Mouse (Mus musculus) thymus, adult 2 months (tissue): ENCODE results near the gene Flot2. TPM values are rescaled to one million over a fixed set of nuclear protein-coding genes. Genes with fewer than 3 reads are reported as not detected.

ENCODE experiments used
- DNase-seq: peaks from one replicate; pipeline ENCODE4 v3.0.0; 2021
- H3K27ac ChIP-seq: fragments of 200-500 bp; 2 replicates; pipeline ENCODE4 v1.5.1; 2012; ENCODE audit warnings: low read length, control low read depth; ENCODE audit not compliant: control insufficient read depth, insufficient read depth
- H3K27me3 ChIP-seq: fragments of 200-500 bp; 2 replicates; pipeline ENCODE4 v1.6.1; 2012; ENCODE audit warnings: mild to moderate bottlenecking, low read length, moderate library complexity, mixed read lengths; ENCODE audit not compliant: control insufficient read depth, insufficient read depth
- H3K36me3 ChIP-seq: fragments of 200-500 bp; 2 replicates; pipeline ENCODE4 v1.6.1; 2012; ENCODE audit warnings: mild to moderate bottlenecking, low read length, moderate library complexity; ENCODE audit not compliant: control insufficient read depth, insufficient read depth
- H3K4me1 ChIP-seq: fragments of 200-500 bp; replicated peaks from 2 replicates; pipeline ENCODE4 v1.6.1; 2012; ENCODE audit warnings: low read length; ENCODE audit not compliant: control insufficient read depth, insufficient read depth
- H3K4me3 ChIP-seq: fragments of 200-500 bp; 2 replicates; pipeline ENCODE4 v1.5.1; 2012; ENCODE audit warnings: mild to moderate bottlenecking, low read length, control low read depth, moderate library complexity; ENCODE audit not compliant: control insufficient read depth, insufficient read depth
- CTCF ChIP-seq: fragments of 200-500 bp; IDR thresholded peaks from 2 replicates; pipeline ENCODE4 v1.5.1; 2012; ENCODE audit warnings: mild to moderate bottlenecking, control low read depth, low read length, moderate library complexity, borderline replicate concordance; ENCODE audit not compliant: control insufficient read depth, poor library complexity, insufficient read depth; ENCODE audit errors: extremely low read depth
- POLR2A ChIP-seq: fragments of 200-500 bp; IDR thresholded peaks from 2 replicates; pipeline ENCODE4 v1.6.1; 2012; ENCODE audit warnings: mild to moderate bottlenecking, low read length, control low read depth, moderate library complexity; ENCODE audit not compliant: control insufficient read depth, poor library complexity, insufficient read depth; ENCODE audit errors: extremely low read depth
- WGBS: fragments of 180-500 bp; shearing (Covaris S2); methylation state at CpG from one replicate; pipeline ENCODE4 v1.1.7; 2018; 5-methylcytosine and 5-hydroxymethylcytosine counted together
- polyA plus RNA-seq: library from polyadenylated mRNA; depleted of rRNA; stranded (reverse); fragments of >200 nt; gene quantifications from 2 replicates; pipeline ENCODE4 v1.2.3, GENCODE M21; 2012

Flot2 gene
- polyA plus RNA-seq, 1 experiment, result 136 TPM

DNA sequence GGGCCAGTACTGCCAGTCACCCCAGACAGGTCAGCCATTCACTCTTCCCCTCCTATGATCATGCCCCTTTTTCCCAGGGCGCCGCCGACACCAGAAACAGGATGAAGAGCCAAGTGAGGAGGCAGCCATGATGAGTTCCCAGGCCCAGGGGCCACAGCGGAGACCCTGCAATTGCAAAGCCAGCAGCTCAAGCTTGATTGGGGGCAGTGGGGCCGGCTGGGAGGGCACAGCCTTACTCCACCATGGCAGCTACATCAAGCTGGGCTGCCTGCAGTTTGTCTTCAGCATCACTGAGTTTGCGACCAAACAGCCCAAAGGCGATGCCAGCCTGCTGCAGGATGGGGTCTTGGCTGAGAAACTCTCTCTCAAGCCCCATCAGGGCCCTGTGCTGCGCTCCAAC is 8.5 kb upstream of the Flot2 start:
- H3K36me3 ChIP-seq, result peaks cover 30% of the 10 kb centered on the region
- no peak for TF ChIP-seq POLR2A
- TF ChIP-seq CTCF, result no peak
- no peak for DNase-seq
- H3K4me1 ChIP-seq, result peaks cover 10% of the 10 kb centered on the region
- no peak overlapping the region for H3K4me3 ChIP-seq
- H3K27me3 ChIP-seq, result no peaks in the 10 kb centered on the region
- no peak overlapping the region for H3K27ac ChIP-seq
- WGBS, result 96% methylated on average over 8 of the region's 8 CpGs

DNA sequence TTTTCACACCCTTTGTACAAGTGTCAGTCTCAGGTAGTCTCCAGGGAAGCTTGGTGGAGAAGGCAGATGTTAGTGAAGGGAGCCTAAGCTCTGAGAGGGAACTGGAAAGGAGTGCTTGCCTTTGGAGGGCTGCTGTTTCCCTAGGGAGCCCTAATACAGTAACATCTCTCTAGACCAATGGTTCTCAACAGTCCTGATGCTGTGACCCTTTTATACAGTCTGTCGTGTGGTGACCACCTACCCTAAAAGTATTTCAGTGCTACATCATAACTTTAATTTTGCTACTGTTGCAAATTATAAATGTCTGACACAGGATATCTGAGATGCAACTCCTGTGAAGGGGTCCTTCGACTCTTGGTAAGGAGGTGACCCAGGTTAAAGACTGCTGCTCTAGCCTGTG is 7.1 kb upstream of the Flot2 start:
- Histone ChIP-seq H3K36me3 (peaks cover 16% of the 10 kb centered on the region), H3K4me3 (no peak overlapping the region), H3K27ac (no peak overlapping the region), H3K27me3 (no peaks in the 10 kb centered on the region), H3K4me1 (peaks cover 12% of the 10 kb centered on the region)
- TF ChIP-seq CTCF, result no peak
- no peak for TF ChIP-seq POLR2A
- no peak for DNase-seq
- WGBS, result 87% methylated on average over 2 of the region's 2 CpGs

DNA sequence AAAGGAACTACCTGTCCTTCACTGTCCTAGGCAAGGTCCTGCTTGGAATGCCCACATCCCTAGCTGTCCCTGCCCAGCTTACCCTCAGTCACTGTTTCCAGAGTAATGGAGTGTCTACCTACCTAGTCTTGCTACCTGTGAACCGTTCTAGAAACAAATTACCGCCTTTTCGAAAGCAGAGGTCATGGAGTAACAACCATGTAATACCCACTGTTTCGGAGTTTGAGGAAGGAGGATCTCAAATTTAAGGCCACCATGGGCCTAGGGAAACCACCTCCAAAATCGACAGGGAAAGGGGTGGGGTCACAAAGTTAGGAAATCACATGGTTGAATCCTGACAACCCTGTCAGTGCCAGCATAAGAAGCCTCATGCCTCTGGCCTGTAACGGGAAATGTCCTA is 6.3 kb upstream of the Flot2 start:
- TF ChIP-seq CTCF (no peak), POLR2A (no peak)
- Histone ChIP-seq H3K4me1 (peaks cover 18% of the 10 kb centered on the region), H3K36me3 (peaks cover 10% of the 10 kb centered on the region), H3K4me3 (no peak overlapping the region), H3K27ac (no peak overlapping the region), H3K27me3 (no peaks in the 10 kb centered on the region)
- WGBS, result 71% methylated on average over 6 of the region's 6 CpGs
- DNase-seq, result no peak

DNA sequence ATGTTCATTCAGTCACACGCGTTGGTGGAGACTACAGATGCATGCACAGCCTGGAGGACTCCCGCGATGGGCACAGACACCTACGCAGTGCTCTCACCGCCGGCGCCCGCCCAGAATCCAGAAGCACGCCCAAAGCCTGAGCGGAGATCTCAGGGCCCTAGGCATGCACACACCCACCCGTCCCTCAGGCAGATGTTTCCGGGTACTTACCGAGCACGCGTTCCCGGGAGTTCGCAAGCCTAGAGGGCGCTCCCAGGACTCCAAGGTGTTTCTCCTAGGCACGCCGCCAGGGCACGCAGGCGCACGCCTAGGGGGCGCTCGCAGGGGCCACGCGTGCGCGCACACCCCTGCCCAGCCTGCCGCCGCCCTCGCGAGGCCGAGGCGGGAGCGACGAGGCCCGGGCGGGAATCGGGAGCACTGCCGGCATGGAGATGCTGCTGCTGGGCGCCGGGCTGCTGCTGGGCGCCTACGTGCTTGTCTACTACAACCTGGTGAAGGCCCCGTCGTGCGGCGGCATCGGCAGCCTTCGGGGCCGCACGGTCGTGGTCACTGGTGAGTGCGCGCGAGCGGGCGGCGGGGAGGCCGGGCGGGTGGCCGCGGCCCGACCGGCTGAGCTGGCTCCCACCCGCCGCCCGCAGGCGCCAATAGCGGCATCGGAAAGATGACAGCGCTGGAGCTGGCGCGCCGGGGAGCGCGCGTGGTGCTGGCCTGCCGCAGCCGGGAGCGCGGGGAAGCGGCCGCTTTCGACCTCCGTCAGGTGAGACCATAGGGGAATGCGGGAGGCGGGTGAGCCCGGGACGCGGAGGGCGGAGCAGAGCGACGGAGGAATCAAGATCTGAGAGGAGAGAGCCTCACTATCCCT is 5.6 kb upstream of the Flot2 start, which contains the start of gene Dhrs13:
TSS of gene Dhrs13 (plus strand) at position 334 of the 862 bp plus-strand sequence.
- peak; percentile 30; the same call in 1 of the 2 replicates for TF ChIP-seq POLR2A
- peak; percentile 98 for TF ChIP-seq CTCF
- Histone ChIP-seq H3K27me3 (no peaks in the 10 kb centered on the region), H3K4me3 (peak within 1 kb of the TSS; percentile 83), H3K4me1 (peaks cover 25% of the 10 kb centered on the region), H3K36me3 (peaks cover 2% of the 10 kb centered on the region), H3K27ac (no peak within 1 kb of the TSS)
- DNase-seq, result peak; percentile 93
- under 1% methylated on average over 96 of the region's 96 CpGs for WGBS

- no peak for DNase-seq
- no peaks in the 10 kb centered on the region for H3K27me3 ChIP-seq
- 19% methylated on average over 5 of the region's 5 CpGs for WGBS
- H3K4me1 ChIP-seq, result peaks cover 30% of the 10 kb centered on the region
- H3K36me3 ChIP-seq, result no peaks in the 10 kb centered on the region; the same call in 1 of the 2 replicates
- no peak overlapping the region for H3K27ac ChIP-seq
- TF ChIP-seq CTCF, result no peak
- peak overlapping the region; percentile 83 for H3K4me3 ChIP-seq
Observed at GRCm38 (mm10) chr11:78032809-78033195, 4.9 kb upstream of the Flot2 start.

- Histone ChIP-seq H3K27me3 (no peaks in the 10 kb centered on the region), H3K36me3 (no peaks in the 10 kb centered on the region), H3K27ac (no peak overlapping the region), H3K4me3 (no peak overlapping the region), H3K4me1 (peaks cover 38% of the 10 kb centered on the region)
- WGBS, result 97% methylated on average over 23 of the region's 23 CpGs
- TF ChIP-seq CTCF, result no peak
- TF ChIP-seq POLR2A, result no peak
- no peak for DNase-seq
Observed at GRCm38 (mm10) chr11:78033931-78034617, 3.7 kb upstream of the Flot2 start.
